Mouse (Mus musculus): ENCODE measurements at regions not wholly inside any gene's neighbourhood (a gene's known extent, or its start where the extent isn't known, plus 50 kb on each side); places are given as distances from the start of the nearest gene placed in this dataset.

GRCm38 (mm10) chr10:68356521-68356920 is 78.0 kb upstream of the Arid5b start:
- no peak for ATAC-seq (replicated peaks; ENCODE audit: insufficient number of reproducible peaks, low FRiP score, low TSS enrichment)
- H3K9ac ChIP-seq (ENCODE audit: low read depth, low read length): no peak overlapping the region
- no peaks in the 10 kb centered on the region for H3K9me3 ChIP-seq (replicated peaks; ENCODE audit: control insufficient read depth, low read length)
- no peaks in the 10 kb centered on the region for H3K36me3 ChIP-seq (ENCODE audit: control insufficient read depth, insufficient read depth, low read length)
- H3K4me2 ChIP-seq: no peak overlapping the region
- H3K4me1 ChIP-seq (ENCODE audit: control insufficient read depth, insufficient read depth, low read length): 0 out of 2 replicates have a peak, but pooled peaks cover 2% of the 10 kb centered on the region
- H3K4me3 ChIP-seq (ENCODE audit: low read depth, low read length): no peak overlapping the region
- 83% methylated on average over 5 of the region's 5 CpGs for WGBS (ENCODE audit: insufficient replicate concordance)
- no peak overlapping the region for H3K27ac ChIP-seq (ENCODE audit: low read depth, low read length)
- H3K27me3 ChIP-seq (ENCODE audit: control insufficient read depth, insufficient read depth, low read length): no peaks in the 10 kb centered on the region

GRCm38 (mm10) chr10:68356093-68356485 is 77.5 kb upstream of the Arid5b start:
- Histone ChIP-seq H3K9ac (ENCODE audit: low read depth, low read length) (no peak overlapping the region), H3K36me3 (ENCODE audit: control insufficient read depth, insufficient read depth, low read length) (no peaks in the 10 kb centered on the region), H3K9me3 (replicated peaks; ENCODE audit: control insufficient read depth, low read length) (no peaks in the 10 kb centered on the region), H3K4me1 (ENCODE audit: control insufficient read depth, insufficient read depth, low read length) (0 out of 2 replicates have a peak, but pooled peaks cover 2% of the 10 kb centered on the region), H3K27ac (ENCODE audit: low read depth, low read length) (peak overlapping the region; percentile 51; the same call in 1 of the 2 replicates), H3K4me2 (no peak overlapping the region), H3K27me3 (ENCODE audit: control insufficient read depth, insufficient read depth, low read length) (no peaks in the 10 kb centered on the region), H3K4me3 (ENCODE audit: low read depth, low read length) (no peak overlapping the region)
- ATAC-seq (replicated peaks; ENCODE audit: insufficient number of reproducible peaks, low FRiP score, low TSS enrichment): no peak
- WGBS (ENCODE audit: insufficient replicate concordance): 38% methylated on average over 6 of the region's 6 CpGs

- Histone ChIP-seq H3K36me3 (ENCODE audit: control insufficient read depth, insufficient read depth, low read length) (no peaks in the 10 kb centered on the region), H3K4me2 (no peak overlapping the region), H3K9ac (ENCODE audit: low read depth, low read length) (no peak overlapping the region), H3K4me3 (ENCODE audit: low read depth, low read length) (no peak overlapping the region), H3K27me3 (ENCODE audit: control insufficient read depth, insufficient read depth, low read length) (no peaks in the 10 kb centered on the region), H3K9me3 (replicated peaks; ENCODE audit: control insufficient read depth, low read length) (no peaks in the 10 kb centered on the region), H3K27ac (ENCODE audit: low read depth, low read length) (no peak overlapping the region; the same call in 1 of the 2 replicates), H3K4me1 (ENCODE audit: control insufficient read depth, insufficient read depth, low read length) (0 out of 2 replicates have a peak, but pooled peaks cover 2% of the 10 kb centered on the region)
- WGBS (ENCODE audit: insufficient replicate concordance): 49% methylated on average over 6 of the region's 6 CpGs
- no peak for ATAC-seq (replicated peaks; ENCODE audit: insufficient number of reproducible peaks, low FRiP score, low TSS enrichment)
Observed at GRCm38 (mm10) chr10:68355471-68356092, 77.0 kb upstream of the Arid5b start.

GRCm38 (mm10) chr10:68354335-68355231 is 76.0 kb upstream of the Arid5b start:
- H3K9ac ChIP-seq (ENCODE audit: low read depth, low read length): no peak overlapping the region
- no peak overlapping the region for H3K4me2 ChIP-seq
- H3K36me3 ChIP-seq (ENCODE audit: control insufficient read depth, insufficient read depth, low read length): no peaks in the 10 kb centered on the region
- no peaks in the 10 kb centered on the region for H3K27me3 ChIP-seq (ENCODE audit: control insufficient read depth, insufficient read depth, low read length)
- ATAC-seq (replicated peaks; ENCODE audit: insufficient number of reproducible peaks, low FRiP score, low TSS enrichment): no peak
- no peak overlapping the region for H3K27ac ChIP-seq (ENCODE audit: low read depth, low read length)
- H3K4me1 ChIP-seq (ENCODE audit: control insufficient read depth, insufficient read depth, low read length): 0 out of 2 replicates have a peak, but pooled peaks cover 2% of the 10 kb centered on the region
- 38% methylated on average over 7 of the region's 8 CpGs for WGBS (ENCODE audit: insufficient replicate concordance)
- no peaks in the 10 kb centered on the region for H3K9me3 ChIP-seq (replicated peaks; ENCODE audit: control insufficient read depth, low read length)
- no peak overlapping the region for H3K4me3 ChIP-seq (ENCODE audit: low read depth, low read length)

- H3K27ac ChIP-seq (ENCODE audit: low read depth, low read length): no peak overlapping the region
- H3K36me3 ChIP-seq (ENCODE audit: control insufficient read depth, insufficient read depth, low read length): no peaks in the 10 kb centered on the region
- H3K9me3 ChIP-seq (replicated peaks; ENCODE audit: control insufficient read depth, low read length): no peaks in the 10 kb centered on the region
- H3K4me2 ChIP-seq: no peak overlapping the region
- 67% methylated on average over 18 of the region's 18 CpGs for WGBS (ENCODE audit: insufficient replicate concordance)
- no peak overlapping the region for H3K4me3 ChIP-seq (ENCODE audit: low read depth, low read length)
- no peak overlapping the region for H3K9ac ChIP-seq (ENCODE audit: low read depth, low read length)
- H3K4me1 ChIP-seq (ENCODE audit: control insufficient read depth, insufficient read depth, low read length): 0 out of 2 replicates have a peak, but pooled peaks cover 2% of the 10 kb centered on the region
- ATAC-seq (replicated peaks; ENCODE audit: insufficient number of reproducible peaks, low FRiP score, low TSS enrichment): no peak
- H3K27me3 ChIP-seq (ENCODE audit: control insufficient read depth, insufficient read depth, low read length): no peaks in the 10 kb centered on the region
Observed at GRCm38 (mm10) chr10:68353692-68354232, 75.2 kb upstream of the Arid5b start.

- H3K9me3 ChIP-seq (replicated peaks; ENCODE audit: control insufficient read depth, low read length): no peaks in the 10 kb centered on the region
- H3K4me1 ChIP-seq (ENCODE audit: control insufficient read depth, insufficient read depth, low read length): no peaks in the 10 kb centered on the region; the same call in 1 of the 2 replicates
- no peak overlapping the region for H3K4me3 ChIP-seq (ENCODE audit: low read depth, low read length)
- H3K27me3 ChIP-seq (ENCODE audit: control insufficient read depth, insufficient read depth, low read length): no peaks in the 10 kb centered on the region
- no peak for ATAC-seq (replicated peaks; ENCODE audit: insufficient number of reproducible peaks, low FRiP score, low TSS enrichment)
- 81% methylated on average over 8 of the region's 8 CpGs for WGBS (ENCODE audit: insufficient replicate concordance)
- H3K36me3 ChIP-seq (ENCODE audit: control insufficient read depth, insufficient read depth, low read length): no peaks in the 10 kb centered on the region
- no peak overlapping the region for H3K9ac ChIP-seq (ENCODE audit: low read depth, low read length)
- no peak overlapping the region for H3K4me2 ChIP-seq
- H3K27ac ChIP-seq (ENCODE audit: low read depth, low read length): no peak overlapping the region
Observed at GRCm38 (mm10) chr10:68351841-68352555, 73.5 kb upstream of the Arid5b start.

- WGBS (ENCODE audit: insufficient replicate concordance): 86% methylated on average over 5 of the region's 5 CpGs
- no peak for ATAC-seq (replicated peaks; ENCODE audit: insufficient number of reproducible peaks, low FRiP score, low TSS enrichment)
- Histone ChIP-seq H3K4me2 (no peak overlapping the region), H3K9me3 (replicated peaks; ENCODE audit: control insufficient read depth, low read length) (no peaks in the 10 kb centered on the region), H3K4me3 (ENCODE audit: low read depth, low read length) (no peak overlapping the region), H3K27ac (ENCODE audit: low read depth, low read length) (no peak overlapping the region), H3K27me3 (ENCODE audit: control insufficient read depth, insufficient read depth, low read length) (no peaks in the 10 kb centered on the region), H3K9ac (ENCODE audit: low read depth, low read length) (no peak overlapping the region), H3K4me1 (ENCODE audit: control insufficient read depth, insufficient read depth, low read length) (no peaks in the 10 kb centered on the region; the same call in 1 of the 2 replicates), H3K36me3 (ENCODE audit: control insufficient read depth, insufficient read depth, low read length) (no peaks in the 10 kb centered on the region)
Observed at GRCm38 (mm10) chr10:68351441-68351840, 72.9 kb upstream of the Arid5b start.

GRCm38 (mm10) chr10:68350798-68351197 is 72.3 kb upstream of the Arid5b start:
- no peak overlapping the region for H3K9ac ChIP-seq (ENCODE audit: low read depth, low read length)
- peaks cover 2% of the 10 kb centered on the region; the same call in 1 of the 2 replicates for H3K4me1 ChIP-seq (ENCODE audit: control insufficient read depth, insufficient read depth, low read length)
- no peaks in the 10 kb centered on the region for H3K27me3 ChIP-seq (ENCODE audit: control insufficient read depth, insufficient read depth, low read length)
- H3K36me3 ChIP-seq (ENCODE audit: control insufficient read depth, insufficient read depth, low read length): no peaks in the 10 kb centered on the region
- H3K9me3 ChIP-seq (replicated peaks; ENCODE audit: control insufficient read depth, low read length): no peaks in the 10 kb centered on the region
- no peak overlapping the region for H3K4me2 ChIP-seq
- ATAC-seq (replicated peaks; ENCODE audit: insufficient number of reproducible peaks, low FRiP score, low TSS enrichment): no peak
- H3K27ac ChIP-seq (ENCODE audit: low read depth, low read length): no peak overlapping the region
- H3K4me3 ChIP-seq (ENCODE audit: low read depth, low read length): no peak overlapping the region
- 75% methylated on average over 12 of the region's 12 CpGs for WGBS (ENCODE audit: insufficient replicate concordance)
